Mouse (Mus musculus): Measurements from ENCODE around the gene Sun2. TPM values are rescaled to one million over a fixed set of nuclear protein-coding genes. Genes with fewer than 3 reads are reported as not detected.

Gene Sun2
- total RNA-seq (2021): 10 to 100 TPM; 31.9 to 32.8 TPM
- long read RNA-seq: 0 reads

DNA sequence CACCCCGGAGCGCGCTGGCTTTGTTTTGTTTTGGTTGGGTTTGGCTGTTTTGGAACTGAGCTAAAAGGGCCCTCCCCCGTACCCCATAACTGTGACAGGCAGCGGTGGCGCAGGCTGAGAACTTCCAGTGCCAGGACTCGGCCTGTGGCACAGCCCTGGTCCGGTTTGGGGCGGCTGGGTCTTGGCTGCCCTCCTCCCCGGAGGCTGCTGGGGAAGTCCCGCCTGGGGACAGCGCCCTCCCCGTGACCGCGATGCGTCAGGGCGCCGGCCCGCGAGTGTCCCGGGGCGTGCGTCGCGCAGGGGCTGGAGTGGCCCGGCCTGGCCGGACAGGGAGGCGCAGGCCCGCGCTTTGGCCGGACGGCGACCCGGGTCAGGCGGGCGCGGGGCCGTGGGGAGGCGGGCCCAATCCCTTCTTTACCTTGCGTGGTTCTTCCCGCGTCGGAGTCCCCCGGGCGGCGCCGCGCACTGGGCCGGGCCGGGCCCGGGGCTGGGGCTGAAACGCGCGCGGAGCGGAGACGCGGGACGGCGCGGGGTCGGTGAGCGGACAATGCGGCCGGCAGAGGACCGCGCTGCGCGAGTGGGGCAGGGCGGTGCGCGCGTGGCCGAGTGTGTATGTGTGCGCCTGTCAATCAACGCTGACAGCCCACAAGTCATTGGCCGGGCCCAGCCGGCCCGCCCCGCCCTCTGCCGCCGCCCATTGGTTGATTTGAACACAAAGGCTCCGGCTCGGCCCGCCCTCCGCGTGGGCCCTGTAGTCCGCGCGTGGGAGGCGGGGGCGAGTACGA is at the start of gene Sun2:
Gene Sun2, minus strand, starts transcription at position 616 of the 785 bp plus-strand sequence.
- peak; percentile 85 to 96 for DNase-seq (ENCODE audit: low spot score in 2 of 2)

DNA sequence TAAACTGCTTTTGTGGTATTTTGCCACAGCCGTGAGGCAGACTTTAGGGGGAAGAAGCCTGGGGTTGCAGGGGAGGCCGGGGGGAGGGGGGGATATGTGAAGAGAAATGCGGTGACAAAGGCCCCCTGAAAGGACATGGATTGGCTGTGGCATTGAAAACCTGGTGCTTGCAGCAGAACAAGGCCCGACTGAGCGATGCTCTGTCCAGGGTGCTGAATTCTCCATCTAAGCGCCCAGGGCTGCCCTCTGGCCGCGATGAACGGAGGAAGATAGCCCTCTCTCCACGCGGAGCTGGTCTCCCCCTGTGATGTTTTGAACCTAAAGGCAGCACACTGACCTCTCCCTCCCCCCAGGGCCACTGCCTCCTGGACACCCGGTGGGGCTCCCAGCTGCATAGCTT is 49.2 kb upstream of the Sun2 start:
- no peak for DNase-seq (ENCODE audit: low spot score in 2 of 2)

DNA sequence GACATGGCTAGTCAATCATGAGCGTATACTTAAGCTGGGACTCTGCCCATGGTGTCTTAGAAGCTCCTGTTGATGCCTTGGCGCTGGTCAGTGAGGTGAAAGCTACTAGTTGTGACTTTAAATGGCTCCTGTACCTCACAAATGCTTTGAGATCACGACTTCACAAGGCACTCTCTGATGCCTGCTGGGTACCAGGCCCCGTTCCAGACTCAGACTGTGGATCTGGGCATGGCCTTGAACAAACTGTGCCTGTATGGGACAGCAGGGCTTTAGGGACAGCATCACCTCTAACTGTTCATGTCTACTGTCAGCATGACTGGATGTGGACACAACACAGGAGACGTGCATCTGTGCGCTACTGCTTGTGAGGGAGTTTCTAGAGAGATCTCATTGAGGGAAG is 48.6 kb upstream of the Sun2 start:
- DNase-seq (ENCODE audit: low spot score in 2 of 2): no peak

DNA sequence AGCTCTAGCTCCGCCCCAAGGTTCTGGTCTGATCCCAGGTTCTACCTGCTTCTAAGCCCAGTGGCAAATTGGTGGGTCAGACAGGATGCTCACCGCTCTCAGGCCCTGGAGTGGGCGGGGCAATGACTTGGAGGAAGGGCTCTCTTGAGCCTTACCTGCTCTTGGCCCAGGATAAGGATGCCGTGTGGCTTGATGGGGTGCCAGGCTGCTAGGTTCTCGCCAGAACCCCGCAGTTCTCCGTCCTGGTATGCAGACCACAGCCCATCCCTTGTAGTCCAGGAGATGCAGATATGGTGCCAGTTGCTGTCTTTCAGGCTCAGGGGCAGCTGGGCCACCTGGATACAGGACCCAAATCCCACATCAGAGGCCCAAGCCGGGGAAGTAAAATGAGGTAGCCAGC is 47.8 kb upstream of the Sun2 start:
- no peak for DNase-seq (ENCODE audit: low spot score in 2 of 2)

DNA sequence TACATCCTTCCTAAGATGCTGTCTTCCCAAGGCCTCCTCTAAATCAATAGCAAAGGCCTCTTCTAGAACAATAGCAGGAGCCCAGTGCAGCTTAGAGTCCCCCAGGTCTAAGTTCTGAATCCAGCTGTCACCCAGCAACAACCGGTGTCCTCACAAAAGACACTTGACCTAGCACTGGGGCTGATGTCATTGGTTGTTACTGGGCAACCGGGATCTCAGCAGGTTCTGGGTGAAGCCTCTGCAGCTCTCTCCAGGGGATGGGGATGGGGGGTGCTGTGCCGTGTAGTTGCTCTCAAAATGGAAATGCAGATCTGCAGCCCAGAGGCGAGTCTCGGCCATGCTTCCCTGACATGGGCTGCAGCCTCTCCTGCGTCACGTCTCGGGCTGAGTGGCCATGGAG is 45.5 kb upstream of the Sun2 start:
- DNase-seq (ENCODE audit: low spot score in 2 of 2): no peak

DNA sequence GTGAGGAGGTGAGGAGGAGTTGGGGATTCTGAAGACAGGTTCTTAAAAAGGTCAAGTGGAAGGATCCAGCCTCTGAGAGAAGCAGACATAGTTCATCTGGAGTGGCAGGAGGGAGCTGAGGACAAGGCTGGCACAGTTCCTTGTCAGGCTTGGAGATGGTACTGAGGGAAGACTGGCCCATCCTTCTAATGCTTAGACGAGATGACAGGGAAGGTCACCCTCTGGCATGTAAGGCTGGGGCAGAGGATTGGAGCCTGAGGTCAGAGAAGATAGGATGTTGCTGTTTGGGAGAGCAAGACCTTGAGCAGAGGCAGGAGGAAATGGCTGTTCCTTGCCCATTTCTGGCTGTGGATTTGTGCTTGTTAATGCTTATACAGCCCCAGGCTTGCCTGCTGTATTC is 42.7 kb upstream of the Sun2 start:
- no peak for DNase-seq (ENCODE audit: low spot score in 2 of 2)

DNA sequence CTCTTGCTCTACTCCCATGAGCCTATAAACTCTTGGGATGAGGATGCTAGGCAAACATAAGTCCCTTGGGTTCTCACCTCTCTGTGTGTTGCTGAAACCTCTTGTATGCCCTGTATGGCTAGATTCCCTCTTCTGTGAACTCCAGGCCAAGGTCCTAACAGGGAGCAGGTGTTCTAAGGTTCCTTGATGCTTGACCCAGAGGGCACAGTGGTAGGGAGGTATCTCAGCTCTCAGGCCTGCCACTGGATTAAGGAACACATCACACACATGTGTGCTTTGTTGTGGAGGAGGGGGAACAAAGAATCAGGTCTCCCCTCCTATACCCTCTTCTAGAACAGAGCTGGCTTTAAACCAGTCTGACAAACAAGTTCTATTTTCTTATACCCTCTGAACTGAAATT is 35.4 kb upstream of the Sun2 start, which contains the start of gene Dnal4:
Gene Dnal4, minus strand, starts transcription at position 101 of the 400 bp plus-strand sequence.
- no peak for DNase-seq (ENCODE audit: low spot score in 2 of 2)

DNA sequence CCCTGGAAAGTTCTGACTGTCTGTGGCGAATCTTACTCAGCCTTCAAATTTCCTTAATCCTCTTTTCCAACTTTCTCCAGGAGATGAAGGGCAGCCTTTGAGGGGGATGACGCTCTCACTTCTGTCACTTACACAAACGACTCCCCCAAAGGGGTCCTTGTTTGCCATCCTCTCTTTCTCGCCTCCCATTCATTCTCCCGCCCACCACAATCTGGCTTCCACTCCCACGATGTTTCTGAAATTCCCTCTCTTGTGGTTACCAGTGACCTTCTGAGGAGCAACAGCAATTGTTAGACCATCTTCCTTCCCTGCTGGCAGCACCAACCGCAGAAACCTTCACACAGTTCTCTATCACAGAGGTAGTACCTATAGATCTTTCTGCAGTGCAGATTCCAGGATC is 33.3 kb upstream of the Sun2 start:
- DNase-seq (ENCODE audit: low spot score in 2 of 2): no peak

DNA sequence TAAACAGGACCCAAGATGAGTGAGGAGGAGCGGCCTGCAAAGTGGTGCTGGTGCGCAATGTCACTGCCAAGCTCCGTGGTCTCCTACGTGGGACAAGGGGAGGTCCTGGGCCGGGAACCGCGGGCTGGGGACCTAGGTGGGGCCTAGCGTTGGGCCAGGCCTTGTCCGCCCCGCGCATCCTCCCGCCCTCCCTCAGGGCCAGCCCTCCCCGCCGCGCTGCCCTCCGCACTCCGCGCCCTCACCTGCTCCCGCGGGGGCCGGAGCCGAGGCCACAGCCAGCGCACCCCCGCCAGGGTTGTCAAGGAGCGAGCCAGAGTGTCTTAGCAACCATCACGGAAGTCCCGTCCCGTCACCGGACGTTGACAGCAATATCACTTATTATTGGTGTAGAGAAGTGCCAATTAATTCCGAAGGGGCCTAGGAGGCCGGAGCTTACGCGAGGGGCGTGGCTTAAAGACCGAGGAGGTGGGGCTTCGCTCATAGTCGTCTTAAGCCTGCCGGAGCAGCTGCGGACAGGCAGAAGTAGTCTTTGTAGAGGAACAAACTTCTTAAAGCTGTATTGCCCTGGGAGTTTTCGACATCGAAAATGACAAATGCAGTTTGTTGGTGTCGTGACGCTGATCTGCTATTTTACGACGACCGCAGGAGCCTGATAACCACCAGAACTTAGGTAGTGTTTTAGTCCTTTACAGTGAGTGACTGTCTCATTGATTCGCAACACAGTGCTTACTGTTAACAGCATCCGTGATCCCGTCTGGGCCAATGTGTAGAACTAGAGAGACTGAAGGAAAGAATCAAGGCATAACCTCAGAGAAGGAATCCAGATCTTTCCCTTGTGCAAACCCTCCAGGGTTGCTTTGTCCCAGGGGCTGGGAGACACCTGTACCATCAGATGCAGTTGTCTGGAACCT is 32.0 kb upstream of the Sun2 start:
- peak; percentile 94 to 98 for DNase-seq (ENCODE audit: low spot score in 2 of 2)

DNA sequence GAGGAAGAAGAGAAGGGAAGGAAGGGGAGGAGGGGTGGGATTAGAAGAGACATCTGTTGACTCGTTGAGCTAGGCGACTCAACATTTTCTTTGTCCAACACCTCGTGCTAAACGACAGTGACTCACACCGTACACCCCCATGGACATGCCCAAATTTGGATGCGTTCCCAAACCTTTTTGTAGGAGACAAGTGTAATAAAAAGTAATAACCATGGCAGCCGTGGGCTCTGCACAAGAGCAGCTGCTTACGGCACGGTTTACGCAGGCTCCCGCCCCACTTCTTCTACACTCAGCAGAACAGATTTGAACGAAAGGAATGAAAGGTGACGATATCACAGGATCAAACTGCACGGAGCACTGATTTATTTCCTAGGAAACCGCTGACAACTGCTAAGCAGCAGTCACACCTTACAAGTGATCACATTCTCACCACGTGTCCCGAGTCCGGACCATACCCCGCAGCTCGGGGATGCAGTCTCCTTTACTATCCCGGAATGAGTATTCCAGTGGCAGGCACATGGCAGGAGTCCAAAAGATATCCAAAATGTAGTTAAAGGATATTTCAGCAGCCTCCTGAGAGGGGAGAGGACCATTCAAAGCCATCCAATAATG is 28.4 kb upstream of the Sun2 start:
- DNase-seq (ENCODE audit: low spot score in 2 of 2): peak in 1 of 2 experiments; percentile 63

DNA sequence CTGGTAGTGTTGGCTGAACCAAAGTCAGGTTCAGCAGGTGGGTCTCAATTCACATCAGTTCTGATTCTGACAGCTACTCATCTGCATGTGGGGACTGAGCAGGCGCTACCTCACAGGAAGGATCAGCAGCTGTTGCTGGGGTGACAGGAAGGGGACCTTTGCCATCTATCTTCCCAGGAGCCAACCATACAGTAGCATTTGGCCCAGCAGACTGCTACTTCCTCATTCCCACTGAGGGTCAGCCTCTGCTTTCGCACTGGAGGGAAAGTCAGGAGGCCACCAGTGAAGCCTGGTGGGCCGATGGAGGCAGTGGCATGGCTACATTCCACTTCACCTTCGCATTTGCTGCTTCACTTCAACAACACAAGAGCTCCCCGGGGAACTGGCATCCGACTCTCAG is 26.0 kb upstream of the Sun2 start:
- DNase-seq (ENCODE audit: low spot score in 2 of 2): no peak

DNA sequence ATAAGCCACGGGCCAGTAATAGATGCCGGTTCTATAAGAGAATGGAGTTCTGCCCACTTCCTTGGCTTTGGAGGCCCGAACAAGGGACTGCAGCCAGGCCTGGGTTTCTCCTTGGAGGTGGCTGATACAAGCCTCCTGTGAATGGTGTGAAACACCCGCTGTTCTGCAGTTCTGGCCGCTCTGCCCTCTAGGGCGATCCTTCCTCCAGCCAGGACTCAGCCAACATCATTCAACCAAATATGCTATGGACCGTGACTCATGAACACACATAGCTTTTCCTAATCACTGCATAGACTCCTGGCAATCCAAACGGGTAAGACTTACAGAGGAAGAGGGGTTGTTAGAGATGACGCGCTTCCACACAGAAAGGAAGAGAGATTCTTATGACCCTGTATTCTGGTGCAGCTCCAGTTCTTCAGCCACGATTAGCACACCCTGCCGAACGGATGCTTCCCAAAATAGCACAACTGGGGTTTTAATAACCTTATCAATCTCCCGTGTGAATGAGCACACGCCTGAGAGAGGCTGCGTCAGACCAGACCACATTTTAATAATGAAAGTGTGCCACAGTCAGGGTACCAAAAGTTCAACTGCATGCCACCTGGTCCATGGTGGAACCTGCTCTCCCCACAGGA is 25.1 kb upstream of the Sun2 start:
- DNase-seq (ENCODE audit: low spot score in 2 of 2): no peak

DNA sequence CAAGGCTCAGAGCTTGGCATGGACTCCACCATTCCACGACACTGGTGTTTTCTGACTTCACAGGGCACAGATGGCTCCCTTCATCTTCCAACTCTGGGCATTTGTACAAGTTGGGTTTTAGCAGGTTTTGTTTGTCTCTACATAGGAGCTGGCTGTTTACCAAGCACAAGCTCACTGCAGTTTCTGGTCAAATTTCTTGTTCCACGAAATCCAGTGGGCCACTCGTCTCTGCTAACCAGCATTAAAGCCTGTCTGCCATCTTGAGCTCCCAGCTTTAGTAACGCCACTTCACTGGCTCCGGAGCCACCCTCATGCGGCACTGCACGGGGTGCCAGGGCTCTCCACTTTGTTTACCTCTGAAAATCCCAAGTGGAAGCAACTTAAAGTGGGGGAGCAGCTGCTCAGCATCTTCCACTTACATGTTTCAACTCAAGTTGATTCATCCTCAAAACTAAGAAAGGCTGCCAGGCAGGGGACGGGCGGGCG is 24.3 kb upstream of the Sun2 start:
- DNase-seq (ENCODE audit: low spot score in 2 of 2): peak in 1 of 2 experiments; percentile 77

DNA sequence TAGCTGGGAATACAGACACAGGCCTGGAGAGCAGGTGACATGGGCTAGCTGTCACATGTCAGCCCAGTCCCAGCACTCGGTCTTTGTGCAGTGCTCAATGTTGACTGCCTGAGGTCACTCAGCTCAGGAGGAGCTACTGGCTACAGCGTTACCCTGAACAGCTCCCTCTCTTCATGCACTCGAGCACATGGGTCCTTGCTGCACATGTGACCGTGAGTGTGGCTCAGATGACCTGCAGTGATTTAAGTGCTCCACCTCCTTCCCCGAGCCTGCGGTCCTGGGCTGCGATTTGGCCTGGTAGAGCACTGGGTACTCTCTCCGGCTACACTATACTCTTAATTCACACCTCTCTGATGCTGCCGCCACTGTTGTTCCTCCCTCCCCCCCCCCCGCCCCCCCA is 23.8 kb upstream of the Sun2 start:
- DNase-seq (ENCODE audit: low spot score in 2 of 2): no peak

DNA sequence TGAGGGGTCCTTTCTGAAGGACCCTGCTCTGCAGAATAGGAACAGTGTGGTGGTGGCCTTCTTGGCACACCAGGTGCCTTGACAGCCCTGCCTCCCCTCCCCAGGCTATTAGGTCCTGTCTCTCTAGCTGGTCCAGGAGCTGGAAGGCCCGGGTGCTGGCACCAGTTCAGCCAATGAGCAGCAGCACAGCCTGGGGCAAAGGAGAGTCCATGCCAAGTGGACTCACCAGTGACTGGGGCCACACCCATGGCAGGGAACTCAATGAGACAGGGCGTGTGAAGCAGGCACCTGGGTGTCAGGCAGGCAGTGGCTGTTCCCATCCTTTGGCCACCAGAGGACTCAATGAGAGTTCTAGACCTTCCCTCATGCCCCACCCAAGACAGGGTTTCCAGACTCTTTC is 23.0 kb upstream of the Sun2 start:
- no peak for DNase-seq (ENCODE audit: low spot score in 2 of 2)

DNA sequence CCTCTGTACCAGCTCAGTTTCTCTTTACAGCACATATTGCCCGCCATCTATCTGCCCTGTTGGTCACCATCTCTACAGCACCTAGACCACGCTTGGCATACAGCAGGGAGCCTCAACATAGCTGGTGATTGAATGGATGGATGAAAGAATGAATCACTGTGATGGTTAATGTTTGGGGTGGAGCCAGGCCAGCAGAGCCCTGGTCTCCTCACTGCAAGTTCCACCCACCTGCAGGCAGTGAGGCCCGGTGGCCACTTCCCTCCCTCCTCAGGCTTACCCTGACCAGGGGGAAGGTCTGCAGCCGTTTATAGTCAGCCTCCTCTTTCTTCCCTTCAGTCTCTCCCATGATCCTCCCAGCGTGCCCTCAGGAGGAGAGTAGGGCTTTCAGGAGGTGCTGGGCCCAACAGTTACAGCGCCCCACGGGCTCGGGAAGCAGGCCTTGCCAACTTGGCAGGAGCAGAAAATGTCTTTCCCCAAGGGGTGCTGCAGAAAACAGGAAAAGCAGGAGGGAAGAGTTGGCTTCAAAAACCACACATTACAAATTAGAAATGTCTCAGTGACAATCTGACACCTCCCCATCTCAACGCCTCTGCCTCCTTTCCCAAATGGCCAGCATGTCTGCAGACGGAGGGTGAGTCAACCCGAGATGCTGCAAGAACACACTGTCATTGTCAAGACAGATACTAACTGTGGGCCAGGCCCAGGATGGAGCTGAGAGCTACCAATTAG is 22.4 kb upstream of the Sun2 start:
- peak; percentile 75 to 79 for DNase-seq (ENCODE audit: low spot score in 2 of 2)

DNA sequence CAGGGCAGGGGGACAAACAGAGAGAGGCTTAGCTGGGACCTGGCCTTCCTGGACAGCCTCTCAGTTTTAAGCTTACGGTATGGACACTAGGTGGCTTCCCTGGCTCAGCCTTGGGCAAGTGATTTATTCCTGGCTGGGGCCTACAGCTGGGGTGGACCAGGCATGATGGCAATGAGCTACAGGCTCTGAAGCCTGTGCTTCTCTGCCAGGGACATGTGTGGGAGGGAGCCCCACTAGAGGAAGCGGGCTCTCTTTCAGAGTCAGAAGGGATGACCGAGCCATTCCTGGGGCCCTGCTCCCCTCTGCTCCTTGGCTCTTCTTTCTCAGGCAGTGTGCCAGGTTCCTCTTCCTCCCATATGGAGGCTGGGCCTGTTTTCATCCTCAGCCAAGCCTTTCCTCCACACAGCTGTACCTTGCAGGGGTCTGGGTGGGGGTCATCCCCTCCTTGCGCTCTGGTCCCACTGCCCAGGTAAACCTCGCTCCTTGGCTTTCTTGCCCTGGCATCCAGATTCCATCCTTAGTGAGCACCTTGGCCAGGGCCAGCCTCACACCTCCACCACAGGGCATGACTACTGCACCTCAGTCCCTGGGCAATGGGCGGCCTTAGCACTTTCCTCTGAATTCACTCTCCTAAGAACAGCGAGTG is 21.4 kb upstream of the Sun2 start:
- DNase-seq (ENCODE audit: low spot score in 2 of 2): no peak

DNA sequence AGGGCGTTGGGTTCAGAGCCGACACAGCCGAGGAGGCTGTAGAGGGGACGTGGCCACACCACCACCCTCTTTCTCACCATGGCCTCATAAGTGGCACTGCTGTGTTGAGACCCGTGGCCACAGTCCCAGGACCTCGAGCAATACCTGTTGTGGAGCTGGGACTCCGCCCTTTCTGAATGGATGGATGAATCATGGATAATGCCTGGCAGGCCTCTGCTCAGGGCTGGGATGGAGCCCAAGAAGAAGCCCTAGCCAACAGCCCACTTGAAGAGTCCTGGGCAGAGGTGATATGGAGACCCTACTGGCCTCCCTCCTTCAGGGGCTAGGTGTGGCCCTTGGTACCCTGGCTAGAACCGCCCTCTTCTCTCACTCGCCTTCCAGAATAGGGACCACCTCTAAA is 20.7 kb upstream of the Sun2 start:
- DNase-seq (ENCODE audit: low spot score in 2 of 2): no peak

DNA sequence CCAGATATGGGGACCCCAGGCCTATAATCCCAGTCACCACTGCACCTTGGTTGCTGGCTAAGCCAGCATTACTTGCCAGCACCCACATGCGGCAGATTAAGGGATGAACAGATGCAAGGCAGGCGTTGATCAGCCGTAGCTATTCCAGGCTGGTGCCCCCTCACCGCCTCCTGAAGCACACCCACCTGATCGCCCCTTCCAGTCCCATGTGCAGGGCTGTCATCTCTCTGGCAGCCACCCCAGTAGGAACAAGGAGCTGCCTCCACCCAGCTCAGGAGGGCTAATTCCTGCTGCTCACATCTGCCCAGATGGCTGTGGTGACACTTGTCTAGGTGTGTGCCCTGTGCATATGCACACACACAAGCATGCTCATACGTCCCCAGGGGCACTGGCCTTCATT is 18.6 kb upstream of the Sun2 start:
- DNase-seq (ENCODE audit: low spot score in 2 of 2): peak in 1 of 2 experiments; percentile 59

DNA sequence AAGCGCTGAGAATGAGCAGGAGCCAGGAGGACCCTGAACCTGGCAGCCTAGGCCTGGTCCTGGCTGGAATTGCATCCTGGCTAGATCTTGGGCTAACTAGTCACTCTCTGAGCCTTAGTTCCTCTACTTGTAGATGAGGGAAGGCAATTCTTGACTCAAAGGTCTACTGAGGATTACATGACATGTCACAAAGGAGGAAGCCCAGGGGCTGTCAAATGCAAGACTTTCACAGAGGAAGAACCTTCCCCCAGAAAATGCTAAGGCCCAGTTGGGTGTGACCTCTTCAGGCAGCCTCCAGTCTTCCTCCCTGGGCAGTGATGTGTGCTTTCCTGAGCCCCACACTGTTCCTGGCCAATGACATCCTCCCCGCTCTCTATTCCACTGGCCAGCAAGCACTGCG is 14.8 kb upstream of the Sun2 start:
- no peak for DNase-seq (ENCODE audit: low spot score in 2 of 2)

Data from layer of hippocampus, adult 18-20 months (tissue).